Mouse (Mus musculus): ENCODE measurements around the gene Vstm2l. TPM values are rescaled to one million over a fixed set of nuclear protein-coding genes. Genes with fewer than 3 reads are reported as not detected.

Vstm2l gene
- polyA plus RNA-seq, 1 experiment = not detected

DNA sequence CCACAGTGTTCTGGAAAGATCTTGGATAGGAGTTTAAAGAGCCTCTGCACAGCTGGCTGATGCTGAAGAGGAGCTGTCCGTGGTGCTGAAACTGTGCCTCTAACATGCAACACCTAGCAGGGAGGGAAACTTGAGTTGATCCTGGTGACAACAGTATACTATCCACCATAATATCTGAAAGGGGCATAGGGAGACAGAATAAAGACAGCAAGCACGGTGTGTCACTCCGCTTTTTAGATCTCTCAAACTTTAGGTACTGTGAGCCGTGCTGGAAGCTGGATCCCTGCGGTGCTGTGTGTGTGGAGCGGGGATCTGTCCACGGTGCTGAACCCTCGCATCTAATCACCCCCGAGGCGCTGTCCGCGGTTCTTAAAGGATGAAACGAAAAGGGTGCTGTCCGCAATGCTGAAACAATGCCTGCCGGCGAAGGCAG is 1.2 kb upstream of the Vstm2l start:
- no peaks in the 10 kb centered on the region for H3K36me3 ChIP-seq (ENCODE audit: control insufficient read depth, insufficient read depth)
- no peak overlapping the region for H3K4me3 ChIP-seq
- no peak overlapping the region for H3ac ChIP-seq (ENCODE audit: control insufficient read depth, insufficient read length)
- no peak overlapping the region for H3K4me2 ChIP-seq (ENCODE audit: low read depth)
- H3K79me2 ChIP-seq (ENCODE audit: control insufficient read depth, insufficient read depth) = no peaks in the 10 kb centered on the region
- H3K27me3 ChIP-seq (ENCODE audit: control insufficient read depth, insufficient read depth, insufficient read length) = peaks cover 14% of the 10 kb centered on the region
- TF ChIP-seq SRF (IDR thresholded peaks at IDR 0.05; ENCODE audit: control insufficient read depth, insufficient read length, low read depth) (no peak), CEBPB (IDR thresholded peaks at IDR 0.05; ENCODE audit: insufficient read depth, poor library complexity, severe bottlenecking) (no peak), TCF12 (IDR thresholded peaks at IDR 0.05; ENCODE audit: insufficient read depth, poor library complexity, severe bottlenecking) (no peak), MAX (IDR thresholded peaks at IDR 0.05; ENCODE audit: low read depth) (peak; percentile 90), USF1 (IDR thresholded peaks at IDR 0.05; ENCODE audit: low read depth) (no peak), MYOD1 (IDR thresholded peaks at IDR 0.05; ENCODE audit: control insufficient read depth in 1 of 3, insufficient read length in 2 of 3, low read depth in 2 of 3) (no peak), POLR2AphosphoS2 (IDR thresholded peaks at IDR 0.05; ENCODE audit: insufficient read length, low read depth) (no peak), MYOG (IDR thresholded peaks at IDR 0.05; ENCODE audit: control insufficient read depth in 1 of 3, insufficient read depth in 1 of 3, insufficient read length in 2 of 3, low read depth in 2 of 3) (peak in 1 of 3 experiments; percentile 1), POLR2A (IDR thresholded peaks at IDR 0.05; ENCODE audit: insufficient read length, low read depth) (no peak), REST (IDR thresholded peaks at IDR 0.05; ENCODE audit: insufficient read depth, insufficient read length) (peak; percentile 98), TCF3 (IDR thresholded peaks at IDR 0.05; ENCODE audit: insufficient read length, low read depth) (no peak)

DNA sequence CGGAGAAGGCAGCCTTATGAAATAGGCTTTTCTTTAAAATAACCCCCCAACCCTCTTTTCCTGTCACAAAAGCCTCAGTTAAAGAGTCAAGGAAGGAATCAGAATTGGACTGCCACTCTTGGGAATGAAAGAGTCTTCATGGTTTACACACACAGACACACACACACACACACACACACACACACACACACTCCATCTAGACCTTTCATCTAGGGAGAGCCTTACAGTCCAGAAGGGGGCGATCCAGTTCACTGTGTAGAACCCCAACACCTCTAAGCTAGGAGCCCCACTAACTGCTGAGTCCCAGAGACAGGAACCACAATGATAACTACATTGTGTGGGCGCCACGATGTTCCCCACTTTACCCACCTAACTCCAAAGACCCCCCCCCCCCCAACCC is 748 bp upstream of the Vstm2l start:
- Histone ChIP-seq H3ac (ENCODE audit: control insufficient read depth, insufficient read length) (no peak overlapping the region), H3K27me3 (ENCODE audit: control insufficient read depth, insufficient read depth, insufficient read length) (peaks cover 14% of the 10 kb centered on the region), H3K79me2 (ENCODE audit: control insufficient read depth, insufficient read depth) (no peaks in the 10 kb centered on the region), H3K4me3 (no peak overlapping the region), H3K36me3 (ENCODE audit: control insufficient read depth, insufficient read depth) (no peaks in the 10 kb centered on the region), H3K4me2 (ENCODE audit: low read depth) (no peak overlapping the region)
- no peak for TF ChIP-seq REST (IDR thresholded peaks at IDR 0.05; ENCODE audit: insufficient read depth, insufficient read length)
- TF ChIP-seq TCF12 (IDR thresholded peaks at IDR 0.05; ENCODE audit: insufficient read depth, poor library complexity, severe bottlenecking) = no peak
- no peak for TF ChIP-seq SRF (IDR thresholded peaks at IDR 0.05; ENCODE audit: control insufficient read depth, insufficient read length, low read depth)
- TF ChIP-seq POLR2AphosphoS2 (IDR thresholded peaks at IDR 0.05; ENCODE audit: insufficient read length, low read depth) = no peak
- no peak for TF ChIP-seq E2F4 (IDR thresholded peaks at IDR 0.05; ENCODE audit: insufficient read depth)
- TF ChIP-seq CEBPB (IDR thresholded peaks at IDR 0.05; ENCODE audit: insufficient read depth, poor library complexity, severe bottlenecking) = no peak
- no peak for TF ChIP-seq MYOD1 (IDR thresholded peaks at IDR 0.05; ENCODE audit: control insufficient read depth in 1 of 3, insufficient read length in 2 of 3, low read depth in 2 of 3)
- no peak for TF ChIP-seq POLR2A (IDR thresholded peaks at IDR 0.05; ENCODE audit: insufficient read length, low read depth)
- no peak for TF ChIP-seq USF1 (IDR thresholded peaks at IDR 0.05; ENCODE audit: low read depth)
- no peak for TF ChIP-seq MAX (IDR thresholded peaks at IDR 0.05; ENCODE audit: low read depth)
- no peak for TF ChIP-seq TCF3 (IDR thresholded peaks at IDR 0.05; ENCODE audit: insufficient read length, low read depth)
- TF ChIP-seq MYOG (IDR thresholded peaks at IDR 0.05; ENCODE audit: control insufficient read depth in 1 of 3, insufficient read depth in 1 of 3, insufficient read length in 2 of 3, low read depth in 2 of 3) = no peak

DNA sequence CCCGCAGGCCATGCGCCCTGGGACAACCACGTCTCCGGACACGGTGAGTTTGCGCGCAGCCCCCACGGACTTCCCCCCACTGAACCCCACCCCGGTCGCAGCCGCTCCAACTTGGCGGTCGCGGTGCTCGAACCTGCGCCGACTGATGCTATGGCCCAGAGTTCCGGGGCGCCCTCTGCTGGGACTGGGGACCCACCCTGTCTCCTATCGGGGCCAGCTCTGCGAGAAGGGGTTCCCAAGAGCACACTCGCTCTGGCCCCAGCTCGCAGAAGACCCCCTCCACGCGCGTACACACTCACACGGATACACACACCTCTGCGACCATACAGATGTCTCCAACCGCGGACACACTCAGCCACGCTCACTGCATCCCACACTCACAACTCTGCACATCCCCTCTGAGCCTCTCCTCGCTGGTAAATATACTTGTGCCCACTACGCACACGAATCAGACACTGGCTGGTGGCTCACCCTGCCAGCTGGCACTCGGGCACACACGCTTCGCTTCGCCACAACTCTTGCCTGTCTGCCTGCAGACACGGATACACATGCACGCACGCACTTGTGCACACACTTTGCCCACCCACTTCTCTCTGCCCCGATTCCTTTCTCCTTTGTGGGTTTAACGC is 550 bp downstream of the Vstm2l start:
- Histone ChIP-seq H3ac (ENCODE audit: control insufficient read depth, insufficient read length) (no peak overlapping the region), H3K27me3 (ENCODE audit: control insufficient read depth, insufficient read depth, insufficient read length) (peaks cover 16% of the 10 kb centered on the region), H3K36me3 (ENCODE audit: control insufficient read depth, insufficient read depth) (no peaks in the 10 kb centered on the region), H3K4me2 (ENCODE audit: low read depth) (no peak overlapping the region), H3K79me2 (ENCODE audit: control insufficient read depth, insufficient read depth) (no peaks in the 10 kb centered on the region), H3K4me3 (no peak overlapping the region)
- TF ChIP-seq POLR2AphosphoS2 (IDR thresholded peaks at IDR 0.05; ENCODE audit: insufficient read length, low read depth) (no peak), CEBPB (IDR thresholded peaks at IDR 0.05; ENCODE audit: insufficient read depth, poor library complexity, severe bottlenecking) (no peak), MAX (IDR thresholded peaks at IDR 0.05; ENCODE audit: low read depth) (no peak), REST (IDR thresholded peaks at IDR 0.05; ENCODE audit: insufficient read depth, insufficient read length) (no peak)

DNA sequence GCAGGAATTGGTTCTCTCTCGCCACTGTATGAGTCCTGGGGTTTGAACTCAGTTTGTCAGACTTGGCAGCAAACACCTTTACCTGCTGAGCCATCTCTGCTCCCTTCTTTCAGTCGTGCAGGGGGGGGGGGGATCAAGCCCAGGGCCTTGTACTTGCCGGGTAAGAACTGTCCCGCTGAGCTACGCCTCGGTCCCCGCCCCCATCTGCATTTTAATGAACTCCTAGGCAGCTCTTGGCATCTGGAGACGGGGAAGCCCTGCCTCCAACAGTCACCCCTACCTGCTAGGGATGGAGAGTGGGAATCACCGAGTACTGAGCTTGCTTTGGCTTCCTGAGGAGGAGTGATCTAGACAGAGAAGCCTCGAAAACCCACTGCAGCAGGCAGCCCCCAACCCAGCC is 4.1 kb downstream of the Vstm2l start:
- Histone ChIP-seq H3K27me3 (ENCODE audit: control insufficient read depth, insufficient read depth, insufficient read length) (peaks cover 46% of the 10 kb centered on the region), H3K4me3 (no peak overlapping the region), H3K36me3 (ENCODE audit: control insufficient read depth, insufficient read depth) (no peaks in the 10 kb centered on the region), H3ac (ENCODE audit: control insufficient read depth, insufficient read length) (no peak overlapping the region), H3K4me2 (ENCODE audit: low read depth) (no peak overlapping the region), H3K79me2 (ENCODE audit: control insufficient read depth, insufficient read depth) (no peaks in the 10 kb centered on the region)
- TF ChIP-seq POLR2A (IDR thresholded peaks at IDR 0.05; ENCODE audit: insufficient read length, low read depth) = no peak
- TF ChIP-seq TCF12 (IDR thresholded peaks at IDR 0.05; ENCODE audit: insufficient read depth, poor library complexity, severe bottlenecking) = no peak
- no peak for TF ChIP-seq USF1 (IDR thresholded peaks at IDR 0.05; ENCODE audit: low read depth)
- no peak for TF ChIP-seq MYOG (IDR thresholded peaks at IDR 0.05; ENCODE audit: control insufficient read depth in 1 of 3, insufficient read depth in 1 of 3, insufficient read length in 2 of 3, low read depth in 2 of 3)

DNA sequence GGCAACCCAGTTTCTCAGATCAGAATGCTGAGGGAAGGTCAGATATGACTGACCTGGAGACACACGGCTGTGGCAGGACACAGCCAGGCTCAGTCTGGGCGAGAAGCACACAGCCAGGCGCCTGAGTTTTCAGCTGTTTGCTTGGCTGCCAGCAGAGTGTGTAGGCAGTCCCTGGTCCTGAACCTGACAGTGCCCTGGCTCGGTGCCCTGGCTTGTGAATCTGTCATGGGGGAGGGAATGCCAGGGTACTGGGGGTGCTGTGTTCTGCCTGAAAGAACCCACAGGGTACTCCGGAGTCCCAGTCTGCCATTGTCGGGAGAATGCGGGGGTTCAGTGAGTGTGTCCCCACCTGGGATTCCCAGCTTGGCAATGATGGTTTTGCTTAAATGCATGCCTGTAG is 7.1 kb downstream of the Vstm2l start:
- no peak overlapping the region for H3K4me2 ChIP-seq (ENCODE audit: low read depth)
- H3ac ChIP-seq (ENCODE audit: control insufficient read depth, insufficient read length) = no peak overlapping the region
- H3K79me2 ChIP-seq (ENCODE audit: control insufficient read depth, insufficient read depth) = no peaks in the 10 kb centered on the region
- no peak overlapping the region for H3K4me3 ChIP-seq
- H3K36me3 ChIP-seq (ENCODE audit: control insufficient read depth, insufficient read depth) = no peaks in the 10 kb centered on the region
- TF ChIP-seq SRF (IDR thresholded peaks at IDR 0.05; ENCODE audit: control insufficient read depth, insufficient read length, low read depth) = no peak
- no peak for TF ChIP-seq TCF12 (IDR thresholded peaks at IDR 0.05; ENCODE audit: insufficient read depth, poor library complexity, severe bottlenecking)
- TF ChIP-seq REST (IDR thresholded peaks at IDR 0.05; ENCODE audit: insufficient read depth, insufficient read length) = no peak
- TF ChIP-seq MYOG (IDR thresholded peaks at IDR 0.05; ENCODE audit: control insufficient read depth in 1 of 3, insufficient read depth in 1 of 3, insufficient read length in 2 of 3, low read depth in 2 of 3) = no peak
- H3K27me3 ChIP-seq (ENCODE audit: control insufficient read depth, insufficient read depth, insufficient read length) = peaks cover 71% of the 10 kb centered on the region
